ENCODE assay signal across 8 mouse cellular contexts in the genomic region with DNA sequence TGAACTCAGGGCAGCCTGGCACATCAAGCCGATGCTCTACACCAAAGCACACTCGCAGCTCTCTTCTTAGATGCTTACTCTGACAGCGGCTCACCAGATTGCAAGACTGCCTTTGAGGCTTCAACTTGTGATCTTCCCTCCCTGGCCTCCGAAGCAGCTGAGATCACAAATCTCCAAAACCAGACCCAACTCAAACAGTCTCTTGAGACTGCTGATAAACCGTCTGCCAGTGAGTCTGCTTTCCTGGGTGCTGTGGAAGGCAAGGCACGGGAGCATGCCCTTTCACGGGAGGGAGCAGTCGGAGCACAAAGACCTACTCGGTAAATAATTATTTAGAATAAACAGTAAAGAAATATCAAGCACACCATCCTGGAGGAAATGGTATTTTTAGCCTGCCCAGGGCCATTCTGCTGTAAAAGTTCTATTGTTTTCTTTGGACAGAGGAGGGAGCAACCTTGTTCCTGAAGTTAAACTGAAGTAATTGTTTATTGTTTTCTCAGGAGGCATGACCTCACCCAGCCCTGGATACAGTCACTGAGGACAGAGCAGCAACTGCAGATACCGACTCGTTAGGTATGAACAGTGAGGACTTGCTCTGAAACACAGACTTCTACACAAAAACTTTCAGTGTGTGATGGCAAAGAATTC. TPM values are rescaled to one million over a fixed set of nuclear protein-coding genes. Genes with fewer than 3 reads are reported as not detected.
DNase-seq lines count a peak whose midpoint lies in the region; ATAC-seq and TF ChIP-seq lines count a peak whose summit lies in the region.

No protein-coding gene starts in this region.

- peaks cover 8% of the 10 kb centered on the region for H3K4me1 ChIP-seq in embryonic facial prominence, embryonic 12.5 days
- H3K4me1 ChIP-seq in limb, embryonic 10.5 days, result 0 out of 2 replicates have a peak, but pooled peaks cover 3% of the 10 kb centered on the region

- no peak for DNase-seq in left cerebral cortex, adult 2 months (ENCODE audit: extremely low spot score in 1 of 2, low spot score in 2 of 2)
- no peak for DNase-seq in left cerebral cortex, adult 18-20 months (ENCODE audit: low spot score in 2 of 2)
- peak; percentile 22 for DNase-seq in kidney, postnatal 10 days
- no peak for DNase-seq in limb, embryonic 10.5 days (ENCODE audit: low spot score)
- DNase-seq in frontal cortex, postnatal 36 days (ENCODE audit: low spot score in 2 of 2), result no peak
- no peak for DNase-seq in cerebellum, postnatal 4 days (ENCODE audit: low spot score in 2 of 2)

- TF ChIP-seq CTCF in left cerebral cortex, adult 2 months (IDR thresholded peaks at IDR 0.05), result no peak

- no peaks in the 10 kb centered on the region for H3K27me3 ChIP-seq in embryonic facial prominence, embryonic 12.5 days
- H3K27me3 ChIP-seq in limb, embryonic 10.5 days (ENCODE audit: low read depth, poor library complexity, severe bottlenecking), result no peaks in the 10 kb centered on the region

- WGBS in embryonic facial prominence, embryonic 12.5 days, result 27% methylated on average over 11 of the region's 11 CpGs
- WGBS in limb, embryonic 10.5 days, result 53% methylated on average over 11 of the region's 11 CpGs

- no peaks in the 10 kb centered on the region for H3K9me3 ChIP-seq in embryonic facial prominence, embryonic 12.5 days
- no peaks in the 10 kb centered on the region for H3K9me3 ChIP-seq in limb, embryonic 10.5 days (replicated peaks)

- H3K9ac ChIP-seq in embryonic facial prominence, embryonic 12.5 days, result 0 out of 2 replicates have a peak overlapping the region, but pooled peaks have one; percentile 19

- ATAC-seq in embryonic facial prominence, embryonic 12.5 days (ENCODE audit: insufficient number of reproducible peaks, insufficient read depth, low FRiP score, low TSS enrichment), result no peak
- peak; percentile 80 for ATAC-seq in megakaryocyte-erythroid progenitor cell, adult 5-6 weeks (replicated peaks; ENCODE audit: low FRiP score, low TSS enrichment, poor library complexity, severe bottlenecking)

- H3K36me3 ChIP-seq in embryonic facial prominence, embryonic 12.5 days, result no peaks in the 10 kb centered on the region
- H3K36me3 ChIP-seq in limb, embryonic 10.5 days, result no peaks in the 10 kb centered on the region

- H3K4me2 ChIP-seq in embryonic facial prominence, embryonic 12.5 days (replicated peaks), result no peak overlapping the region

- intact Hi-C loops in left cerebral cortex, adult 2 months (cut with DNase I), result loop anchor here (5.0 kb wide), 1 partner anchor 39 kb away; no protein-coding TSS in a partner anchor

- peak overlapping the region; percentile 4; the same call in 1 of the 2 replicates for H3K27ac ChIP-seq in left cerebral cortex, adult 2 months
- H3K27ac ChIP-seq in embryonic facial prominence, embryonic 12.5 days, result no peak overlapping the region
- H3K27ac ChIP-seq in limb, embryonic 10.5 days, result no peak overlapping the region

- H3K4me3 ChIP-seq in left cerebral cortex, adult 2 months, result no peak overlapping the region
- no peak overlapping the region for H3K4me3 ChIP-seq in embryonic facial prominence, embryonic 12.5 days
- no peak overlapping the region for H3K4me3 ChIP-seq in limb, embryonic 10.5 days

RNA-seq across cellular contexts. Expression of a gene that starts 41.8 kb away (rescaled TPM):
- total RNA-seq in left cerebral cortex, adult 2 months (2021), result 10 to 100 TPM; 23.5 to 25.6 TPM
- 10 to 100 TPM; 24.4 to 25.5 TPM for total RNA-seq in left cerebral cortex, adult 18-20 months (2021)
- polyA plus RNA-seq in embryonic facial prominence, embryonic 12.5 days (2016; fragmentation: Nextera tagmentation; extraction: Ambion mirVana), result 2.0 and 2.5 TPM in 2 replicates
- total RNA-seq in megakaryocyte-erythroid progenitor cell, adult 5-6 weeks (2014; fragmentation: Nextera tagmentation), result 9.5 and 14.1 TPM in 2 replicates
- 2.9 and 5.5 TPM in 2 replicates for total RNA-seq in megakaryocyte-erythroid progenitor cell, adult 5-6 weeks (2017)
- polyA plus RNA-seq in limb, embryonic 10.5 days (2016; fragmentation: Nextera tagmentation; extraction: Ambion mirVana), result 0.78 and 1.1 TPM in 2 replicates
